Mouse (Mus musculus) frontal cortex, postnatal 14 days (tissue): ENCODE results near the gene Hoxd3.

Experiments
- DNase-seq, 2 experiments: peaks; one replicate each; pipeline ENCODE4 v3.0.0; 2022; ENCODE audit warnings: low spot score in 2 of 2

The Hoxd3 gene

DNA sequence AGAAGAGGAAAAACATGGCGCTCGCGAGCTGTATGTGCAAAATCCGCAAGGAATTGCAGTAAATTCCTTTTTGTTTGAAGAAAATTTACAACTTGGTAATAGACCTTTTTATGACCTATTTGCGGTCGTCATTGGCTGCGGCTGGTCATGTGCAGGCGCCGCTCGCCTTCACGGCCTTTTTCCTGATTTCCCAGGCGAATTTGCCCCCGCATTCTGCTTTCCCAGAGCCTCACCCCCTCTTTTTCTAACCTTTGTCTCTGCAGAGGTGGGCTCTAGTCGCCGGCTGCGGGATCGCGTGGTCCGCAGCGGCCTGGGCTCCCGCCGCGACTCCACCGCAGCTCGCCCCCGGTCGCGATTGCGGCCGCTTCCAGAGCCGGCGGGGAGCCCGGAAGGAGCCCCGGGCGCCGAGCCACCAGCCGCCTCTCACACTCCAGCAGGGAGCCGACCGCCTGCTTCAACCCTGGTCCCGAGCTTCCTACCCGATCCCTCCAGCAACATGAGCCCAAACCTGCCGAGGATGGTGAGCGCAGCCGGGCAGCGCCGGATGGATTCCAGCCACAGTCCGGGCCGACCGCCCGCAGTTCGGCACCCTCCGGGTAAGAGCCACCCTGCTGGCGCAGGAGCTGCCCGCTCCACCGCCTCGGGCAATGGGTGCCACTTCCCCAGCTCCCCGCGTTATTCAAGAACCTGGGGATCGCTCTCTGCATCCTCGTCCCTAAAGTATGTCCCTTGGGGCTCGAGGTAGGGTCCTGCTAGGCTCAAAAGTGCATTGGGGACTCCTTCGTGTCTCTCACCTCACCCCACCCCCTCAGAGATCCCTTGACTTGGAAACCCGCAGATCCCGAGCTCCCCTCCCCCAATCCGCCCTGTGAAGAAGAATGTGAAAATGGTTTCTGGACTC, at the start of gene Hoxd3, which contains the start of gene Hoxd4:
Gene Hoxd3 (plus strand): TSS at position 207 of the 901 bp plus-strand sequence.
Gene Hoxd4 (plus strand): TSS at position 209 of the 901 bp plus-strand sequence.
- DNase-seq: no peak

GRCm38 (mm10) chr2:74663291-74663925, 48.3 kb upstream of the Hoxd3 start:
- DNase-seq: peak in 1 of 2 experiments; percentile 62

- no peak for DNase-seq
Observed at GRCm38 (mm10) chr2:74666411-74666810, 45.3 kb upstream of the Hoxd3 start.

- DNase-seq: no peak
Observed at GRCm38 (mm10) chr2:74667191-74667841, 44.4 kb upstream of the Hoxd3 start.

DNA sequence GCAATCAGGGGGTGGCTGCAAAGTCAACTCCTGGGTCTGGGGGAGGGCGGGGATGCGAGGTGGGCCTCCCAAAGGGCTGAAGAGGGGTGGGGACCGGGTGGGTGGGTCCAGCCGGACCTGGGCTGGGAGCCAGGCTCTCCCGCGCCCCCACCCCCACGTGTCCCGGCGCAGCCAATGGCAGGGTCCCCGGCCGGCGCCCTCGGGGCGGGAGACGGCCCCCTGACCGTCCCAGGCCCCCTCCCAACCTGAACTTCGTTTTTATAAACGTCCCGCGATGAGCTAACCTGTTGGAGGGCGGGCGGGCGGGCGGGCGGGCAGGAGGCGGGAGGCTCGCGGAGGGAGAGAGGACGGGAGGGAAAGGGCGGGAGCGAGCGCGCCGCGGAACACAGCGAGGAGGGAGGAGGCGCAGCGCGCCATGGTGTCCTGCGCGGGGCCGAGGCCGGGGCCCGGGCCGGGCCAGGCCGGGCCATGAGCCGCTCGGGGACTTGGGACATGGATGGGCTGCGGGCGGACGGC, 43.8 kb upstream of the Hoxd3 start, which contains the start of gene Hoxd13:
Gene Hoxd13 (plus strand): TSS at position 469 of the 516 bp plus-strand sequence.
- no peak for DNase-seq

GRCm38 (mm10) chr2:74668370-74669229, 43.1 kb upstream of the Hoxd3 start:
- no peak for DNase-seq

GRCm38 (mm10) chr2:74669230-74669578, 42.5 kb upstream of the Hoxd3 start:
- no peak for DNase-seq

GRCm38 (mm10) chr2:74669650-74670235, 42.0 kb upstream of the Hoxd3 start:
- DNase-seq: no peak

GRCm38 (mm10) chr2:74670632-74671188, 41.0 kb upstream of the Hoxd3 start:
- DNase-seq: no peak

DNA sequence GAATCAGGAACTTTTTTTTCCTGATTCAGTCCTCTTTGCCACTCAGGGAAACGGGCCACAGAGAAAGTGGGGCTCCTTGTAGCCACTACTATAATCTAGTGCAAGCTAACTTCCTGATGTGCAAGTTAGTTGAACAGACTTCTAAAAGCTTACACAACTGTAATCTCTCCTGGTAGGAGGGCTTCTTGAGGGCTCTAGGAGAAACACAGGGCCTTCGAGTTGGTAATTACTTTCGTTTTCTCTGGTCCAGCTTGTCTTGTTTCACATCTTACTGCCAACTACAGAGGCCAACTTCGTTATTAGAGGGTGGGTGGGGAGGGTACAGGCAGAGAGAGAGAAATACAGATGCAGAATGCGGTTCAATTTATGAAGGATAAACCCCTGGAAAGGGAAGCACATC, 39.9 kb upstream of the Hoxd3 start:
- DNase-seq: no peak

- no peak for DNase-seq
Observed at GRCm38 (mm10) chr2:74672481-74673362, 39.0 kb upstream of the Hoxd3 start.

GRCm38 (mm10) chr2:74673835-74674425, 37.8 kb upstream of the Hoxd3 start:
- no peak for DNase-seq

DNA sequence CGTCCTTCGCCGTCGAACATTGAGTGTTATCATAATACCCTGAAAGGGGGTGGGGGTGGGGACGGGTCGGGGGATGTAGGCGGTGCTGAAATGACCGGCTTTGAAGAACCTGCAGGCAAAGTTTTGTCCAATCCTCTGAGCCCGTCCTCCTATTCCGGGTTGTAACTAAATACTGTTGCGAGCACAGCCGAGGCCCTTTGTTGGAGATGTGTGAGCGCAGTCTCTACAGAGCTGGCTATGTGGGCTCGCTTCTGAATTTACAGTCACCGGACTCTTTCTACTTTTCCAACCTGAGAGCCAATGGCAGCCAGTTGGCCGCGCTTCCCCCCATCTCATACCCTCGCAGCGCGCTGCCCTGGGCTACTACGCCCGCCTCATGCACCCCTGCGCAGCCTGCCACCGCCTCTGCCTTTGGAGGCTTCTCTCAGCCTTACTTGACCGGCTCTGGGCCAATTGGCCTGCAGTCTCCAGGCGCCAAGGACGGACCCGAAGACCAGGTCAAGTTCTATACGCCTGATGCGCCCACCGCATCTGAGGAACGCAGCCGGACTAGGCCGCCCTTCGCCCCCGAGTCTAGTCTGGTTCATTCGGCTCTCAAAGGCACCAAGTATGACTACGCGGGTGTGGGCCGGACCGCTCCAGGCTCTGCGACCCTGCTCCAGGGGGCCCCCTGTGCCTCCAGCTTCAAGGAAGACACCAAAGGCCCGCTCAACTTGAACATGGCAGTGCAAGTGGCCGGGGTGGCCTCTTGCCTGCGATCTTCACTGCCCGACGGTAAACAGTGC, 36.7 kb upstream of the Hoxd3 start, which contains the start of gene Hoxd12:
Gene Hoxd12 (plus strand): TSS at position 133 of the 785 bp plus-strand sequence.
- DNase-seq: no peak

DNA sequence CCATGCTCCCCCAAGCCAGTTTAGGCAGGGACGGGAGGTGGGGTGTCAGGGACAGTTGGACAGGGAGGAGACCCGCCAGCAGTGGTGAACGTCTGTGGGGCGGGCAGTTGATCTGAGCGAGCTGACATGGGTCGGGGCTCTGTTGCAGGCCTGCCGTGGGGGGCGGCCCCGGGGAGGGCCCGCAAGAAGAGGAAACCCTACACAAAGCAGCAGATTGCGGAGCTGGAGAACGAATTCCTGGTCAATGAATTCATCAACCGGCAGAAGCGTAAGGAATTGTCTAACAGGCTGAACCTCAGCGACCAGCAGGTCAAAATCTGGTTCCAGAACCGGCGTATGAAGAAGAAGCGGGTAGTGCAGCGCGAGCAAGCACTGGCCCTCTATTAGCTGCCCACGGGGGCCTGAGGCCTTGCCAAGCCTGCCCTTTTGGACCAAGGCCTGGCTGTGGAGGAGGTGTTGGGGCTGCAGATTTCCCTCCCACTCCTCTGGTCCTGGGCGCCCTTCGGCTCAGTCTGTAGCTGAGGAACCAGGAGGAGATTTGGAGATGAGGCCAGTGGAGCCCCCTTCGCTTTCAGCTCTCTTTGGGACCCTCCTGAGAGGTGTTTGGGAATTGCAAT, 36.0 kb upstream of the Hoxd3 start:
- no peak for DNase-seq

GRCm38 (mm10) chr2:74676376-74677052, 35.2 kb upstream of the Hoxd3 start:
- DNase-seq: no peak

DNA sequence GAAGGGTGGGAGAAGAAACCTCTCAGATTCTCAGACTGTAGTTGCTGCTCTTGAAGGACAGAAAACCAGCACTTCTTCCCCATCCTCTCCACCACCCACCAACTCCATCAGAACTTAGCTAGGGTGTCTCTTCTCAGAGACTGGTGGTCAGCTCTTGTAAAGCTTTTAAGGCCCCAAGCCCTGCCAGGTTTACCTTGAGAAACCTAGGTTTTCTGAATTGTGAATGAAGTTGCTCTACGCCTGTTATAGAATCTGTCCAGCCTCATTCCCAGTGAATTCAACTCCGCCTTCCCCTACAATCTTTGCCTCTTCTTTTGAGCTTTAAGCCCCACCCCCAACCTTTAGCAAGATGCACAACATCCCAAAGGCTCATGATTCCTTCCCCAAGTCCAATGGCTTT, 34.6 kb upstream of the Hoxd3 start:
- DNase-seq: no peak
